Comparison of ENCODE assay signal across 8 mouse cellular contexts in the genomic region with DNA sequence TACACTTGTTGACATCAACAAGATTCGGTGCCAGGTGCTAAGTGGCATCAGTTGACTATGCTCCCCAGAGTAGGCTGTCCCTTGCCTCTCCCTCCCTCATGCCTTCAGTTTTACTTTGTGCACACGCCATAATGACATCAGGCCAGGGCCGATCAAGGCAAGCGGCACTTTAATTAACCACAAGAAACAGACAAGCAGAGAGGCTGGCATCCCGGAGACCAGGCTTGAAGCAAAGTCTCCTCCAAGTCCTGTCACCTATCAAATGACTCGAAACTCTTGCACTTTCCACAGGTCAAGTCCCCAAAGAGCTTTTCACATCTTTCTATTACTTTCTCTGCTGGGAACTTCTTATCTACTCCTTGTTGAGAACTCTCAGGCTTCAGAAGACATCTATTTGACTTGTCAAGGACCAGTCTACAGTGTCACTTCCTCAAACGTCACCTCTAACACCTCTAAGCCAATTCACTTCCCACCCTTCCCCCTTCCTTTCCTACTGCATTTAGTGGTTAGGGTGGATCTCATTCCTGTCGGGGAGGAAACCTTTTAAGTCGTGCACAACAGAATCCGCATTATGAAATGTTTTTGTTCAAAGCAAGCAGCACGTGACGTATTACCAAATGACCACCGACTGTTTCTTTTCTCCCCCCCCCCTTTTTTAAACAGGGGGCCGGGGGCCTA. TPM values are rescaled to one million over a fixed set of nuclear protein-coding genes. Genes with fewer than 3 reads are reported as not detected.
DNase-seq lines count a peak whose midpoint lies in the region; ATAC-seq and TF ChIP-seq lines count a peak whose summit lies in the region.

No protein-coding gene starts in this region.

- no peak for DNase-seq in heart, postnatal 14 days
- DNase-seq in Muller cell, postnatal 12 days (ENCODE audit: inconsistent ontology term), result no peak
- DNase-seq in spleen, postnatal 14 days (ENCODE audit: low spot score in 2 of 2), result no peak
- no peak for DNase-seq in kidney, postnatal 25 days

- peaks cover 25% of the 10 kb centered on the region for H3K36me3 ChIP-seq in heart, embryonic 16.5 days (ENCODE audit: control insufficient read depth, insufficient read depth)
- H3K36me3 ChIP-seq in intestine, embryonic 15.5 days, result peaks cover 13% of the 10 kb centered on the region
- H3K36me3 ChIP-seq in midbrain, embryonic 15.5 days (replicated peaks), result peaks cover 23% of the 10 kb centered on the region

- H3K27me3 ChIP-seq in heart, embryonic 16.5 days (ENCODE audit: control insufficient read depth, insufficient read depth, low read length), result no peaks in the 10 kb centered on the region
- no peaks in the 10 kb centered on the region for H3K27me3 ChIP-seq in intestine, embryonic 15.5 days (replicated peaks)
- H3K27me3 ChIP-seq in midbrain, embryonic 15.5 days (replicated peaks), result no peaks in the 10 kb centered on the region

- H3K27ac ChIP-seq in heart, embryonic 16.5 days (ENCODE audit: low read length), result no peak overlapping the region
- H3K27ac ChIP-seq in bone marrow macrophage, adult 2 months (ENCODE audit: insufficient read depth, low read depth, low read length), result peak overlapping the region; percentile 84
- no peak overlapping the region for H3K27ac ChIP-seq in intestine, embryonic 15.5 days
- no peak overlapping the region for H3K27ac ChIP-seq in midbrain, embryonic 15.5 days

- peaks cover 12% of the 10 kb centered on the region for H3K4me1 ChIP-seq in heart, embryonic 16.5 days (ENCODE audit: control insufficient read depth, insufficient read depth, low read length)
- H3K4me1 ChIP-seq in bone marrow macrophage, adult 2 months (ENCODE audit: control insufficient read depth, insufficient read depth, low read length), result peaks cover 36% of the 10 kb centered on the region
- H3K4me1 ChIP-seq in intestine, embryonic 15.5 days (replicated peaks), result peaks cover 6% of the 10 kb centered on the region
- peaks cover 16% of the 10 kb centered on the region for H3K4me1 ChIP-seq in midbrain, embryonic 15.5 days

- no peak for TF ChIP-seq CTCF in bone marrow macrophage, adult 2 months (IDR thresholded peaks at IDR 0.05; ENCODE audit: low read depth, low read length)

- H3K4me2 ChIP-seq in heart, embryonic 16.5 days (ENCODE audit: low read depth, low read length), result peak overlapping the region; percentile 82
- peak overlapping the region; percentile 84 for H3K4me2 ChIP-seq in intestine, embryonic 15.5 days (replicated peaks)
- peak overlapping the region; percentile 69 for H3K4me2 ChIP-seq in midbrain, embryonic 15.5 days

- H3K9ac ChIP-seq in heart, embryonic 16.5 days (ENCODE audit: low read length), result peak overlapping the region; percentile 76
- H3K9ac ChIP-seq in intestine, embryonic 15.5 days, result peak overlapping the region; percentile 91
- H3K9ac ChIP-seq in midbrain, embryonic 15.5 days, result peak overlapping the region; percentile 79; the same call in 1 of the 2 replicates

- H3K9me3 ChIP-seq in heart, embryonic 16.5 days (replicated peaks; ENCODE audit: control insufficient read depth, low read length), result peaks cover 3% of the 10 kb centered on the region; the same call in 1 of the 2 replicates
- no peaks in the 10 kb centered on the region for H3K9me3 ChIP-seq in intestine, embryonic 15.5 days
- no peaks in the 10 kb centered on the region for H3K9me3 ChIP-seq in midbrain, embryonic 15.5 days

- WGBS in heart, embryonic 16.5 days, result 49% methylated on average over 14 of the region's 14 CpGs
- WGBS in intestine, embryonic 15.5 days, result 55% methylated on average over 14 of the region's 14 CpGs
- 59% methylated on average over 14 of the region's 14 CpGs for WGBS in midbrain, embryonic 15.5 days

- TF ChIP-seq POLR2A in bone marrow macrophage, adult 2 months (IDR thresholded peaks at IDR 0.05; ENCODE audit: borderline replicate concordance, low read depth, low read length), result no peak

- intact Hi-C loops in heart, postnatal 14 days (cut with DNase I), result loop anchor here (2.0 kb wide), 1 partner anchor 23 kb away; the partner anchor contains the start of gene 3110082I17Rik

- no peak for ATAC-seq in heart, embryonic 16.5 days (replicated peaks; ENCODE audit: extremely low read depth, insufficient read depth, low FRiP score)
- ATAC-seq in intestine, embryonic 15.5 days, result no peak
- ATAC-seq in midbrain, embryonic 15.5 days (replicated peaks), result no peak

- peak overlapping the region; percentile 77 for H3K4me3 ChIP-seq in heart, embryonic 16.5 days (ENCODE audit: low read length)
- peak overlapping the region; percentile 91 for H3K4me3 ChIP-seq in bone marrow macrophage, adult 2 months (ENCODE audit: insufficient read depth, low read length)
- H3K4me3 ChIP-seq in intestine, embryonic 15.5 days (replicated peaks), result peak overlapping the region; percentile 95
- H3K4me3 ChIP-seq in midbrain, embryonic 15.5 days, result peak overlapping the region; percentile 86

RNA-seq across cellular contexts. Expression of gene Zfand2a, which starts 1.0 kb away (rescaled TPM):
- polyA plus RNA-seq in heart, embryonic 16.5 days (2015; fragmentation: Nextera tagmentation; extraction: Ambion mirVana), result 8.1 and 10.0 TPM in 2 replicates
- total RNA-seq in heart, postnatal 14 days (2021), result 10 to 100 TPM; 16.4 to 16.5 TPM
- 32.5 and 38.1 TPM in 2 replicates for polyA plus RNA-seq in bone marrow macrophage, adult 2 months (2012; ENCODE audit: insufficient read depth, insufficient read length, missing spikeins)
- polyA plus RNA-seq in intestine, embryonic 15.5 days (2015; fragmentation: Nextera tagmentation; extraction: Ambion mirVana), result 6.0 and 7.0 TPM in 2 replicates
- 22.7 and 24.2 TPM in 2 replicates for polyA plus RNA-seq in midbrain, embryonic 15.5 days (2015; fragmentation: Nextera tagmentation; extraction: Ambion mirVana)

RNA-seq across cellular contexts. Expression of gene 3110082I17Rik, which starts 23.0 kb away (rescaled TPM):
- polyA plus RNA-seq in heart, embryonic 16.5 days (2015; fragmentation: Nextera tagmentation; extraction: Ambion mirVana), result 17.2 and 20.1 TPM in 2 replicates
- 1 to 10 TPM; 4.7 to 5.3 TPM for total RNA-seq in heart, postnatal 14 days (2021)
- polyA plus RNA-seq in bone marrow macrophage, adult 2 months (2012; ENCODE audit: insufficient read depth, insufficient read length, missing spikeins), result 16.4 TPM in 2 replicates
- polyA plus RNA-seq in intestine, embryonic 15.5 days (2015; fragmentation: Nextera tagmentation; extraction: Ambion mirVana), result 31.8 and 38.4 TPM in 2 replicates
- 16.7 and 17.9 TPM in 2 replicates for polyA plus RNA-seq in midbrain, embryonic 15.5 days (2015; fragmentation: Nextera tagmentation; extraction: Ambion mirVana)

RNA-seq across cellular contexts. Expression of gene Uncx, which starts 60.0 kb away (rescaled TPM):
- polyA plus RNA-seq in heart, embryonic 16.5 days (2015; fragmentation: Nextera tagmentation; extraction: Ambion mirVana), result not detected in 2 replicates
- total RNA-seq in heart, postnatal 14 days (2021), result not detected
- polyA plus RNA-seq in bone marrow macrophage, adult 2 months (2012; ENCODE audit: insufficient read depth, insufficient read length, missing spikeins), result not detected in 2 replicates
- polyA plus RNA-seq in intestine, embryonic 15.5 days (2015; fragmentation: Nextera tagmentation; extraction: Ambion mirVana), result 0.23 TPM in 1 of 2 replicates, not detected in the other
- 43.5 and 48.8 TPM in 2 replicates for polyA plus RNA-seq in midbrain, embryonic 15.5 days (2015; fragmentation: Nextera tagmentation; extraction: Ambion mirVana)

Comparison
In these comparisons a context has a peak if more than half of its experiments do, and no peak if none do; other contexts are left out.
1. RNA of gene Uncx, which starts 60.0 kb away (polyA plus RNA-seq): 43.5 to 48.8 TPM in midbrain, embryonic 15.5 days; 0.23 TPM in intestine, embryonic 15.5 days, not detected in heart, embryonic 16.5 days and not detected in bone marrow macrophage, adult 2 months; every median in the first group is over 10 times any median in the second.
2. Peak in every context shown above with its lines, with median percentiles within 50 percentile points of each other: H3K4me2 ChIP-seq, H3K4me3 ChIP-seq and H3K9ac ChIP-seq.